Mouse (Mus musculus): ENCODE results near the gene Prkn. TPM values are rescaled to one million over a fixed set of nuclear protein-coding genes. Genes with fewer than 3 reads are reported as not detected.

Prkn gene
- polyA plus RNA-seq, 1 experiment from 2014 or later = 1.5 TPM

DNA sequence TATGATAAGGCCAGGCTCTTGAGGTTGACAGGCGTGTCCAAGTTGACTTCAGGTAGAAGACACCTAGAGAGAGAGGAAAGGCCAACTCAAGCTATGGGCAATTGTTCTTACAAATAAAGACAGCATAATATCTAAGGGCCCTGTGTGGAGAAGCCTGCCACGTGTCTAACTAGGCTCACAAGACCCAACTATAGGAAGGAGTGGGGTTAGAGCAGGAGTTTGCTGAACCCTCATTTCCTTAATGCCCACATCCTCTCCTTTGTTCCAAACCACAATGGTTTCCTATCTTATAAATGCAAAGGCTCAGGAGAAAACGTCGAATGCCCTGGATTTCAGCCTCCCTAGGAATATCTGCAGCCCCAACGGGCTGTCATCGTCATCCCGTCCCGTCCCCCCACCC is 1120.3 kb downstream of the Prkn start:
- Histone ChIP-seq H3K27ac (no peak overlapping the region), H3K4me2 (no peak overlapping the region), H3K36me3 (no peaks in the 10 kb centered on the region), H3K9me3 (0 out of 2 replicates have a peak, but pooled peaks cover 7% of the 10 kb centered on the region), H3K4me3 (replicated peaks) (no peak overlapping the region), H3K4me1 (replicated peaks) (peaks cover 5% of the 10 kb centered on the region; the same call in 1 of the 2 replicates), H3K9ac (replicated peaks) (no peak overlapping the region), H3K27me3 (no peaks in the 10 kb centered on the region; the same call in 1 of the 2 replicates)
- ATAC-seq (ENCODE audit: insufficient number of reproducible peaks, insufficient read depth, low FRiP score, low TSS enrichment, low read depth) = no peak
- 87% methylated on average over 8 of the region's 8 CpGs for WGBS

DNA sequence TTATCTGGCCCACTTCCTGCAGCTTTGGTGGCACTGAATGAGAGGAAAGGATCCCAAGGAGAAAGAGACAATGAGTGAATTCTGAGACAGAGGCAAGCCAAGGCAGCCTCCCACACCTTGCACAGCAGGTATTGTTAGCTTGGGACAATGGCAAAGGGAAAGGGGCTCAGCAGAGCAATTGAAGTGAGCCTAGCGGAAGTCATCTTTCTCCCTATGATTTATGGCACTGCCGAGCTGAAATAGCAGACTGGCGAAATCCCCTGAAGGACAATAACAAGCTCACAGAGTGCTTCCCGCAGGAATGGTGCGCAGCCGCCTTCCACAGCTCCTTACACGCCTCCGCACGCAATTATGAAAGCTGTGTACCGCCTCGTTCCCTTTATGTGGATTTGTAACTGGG is 1122.6 kb downstream of the Prkn start:
- WGBS = 50% methylated on average over 11 of the region's 11 CpGs
- peaks cover 17% of the 10 kb centered on the region; the same call in 1 of the 2 replicates for H3K9me3 ChIP-seq
- H3K36me3 ChIP-seq = no peaks in the 10 kb centered on the region
- H3K4me2 ChIP-seq = peak overlapping the region; percentile 28; the same call in 1 of the 2 replicates
- H3K4me1 ChIP-seq (replicated peaks) = peaks cover 11% of the 10 kb centered on the region; the same call in 1 of the 2 replicates
- H3K4me3 ChIP-seq (replicated peaks) = no peak overlapping the region
- H3K27ac ChIP-seq = no peak overlapping the region
- no peaks in the 10 kb centered on the region for H3K27me3 ChIP-seq
- no peak for ATAC-seq (ENCODE audit: insufficient number of reproducible peaks, insufficient read depth, low FRiP score, low TSS enrichment, low read depth)
- H3K9ac ChIP-seq (replicated peaks) = peak overlapping the region; percentile 28; the same call in 1 of the 2 replicates

DNA sequence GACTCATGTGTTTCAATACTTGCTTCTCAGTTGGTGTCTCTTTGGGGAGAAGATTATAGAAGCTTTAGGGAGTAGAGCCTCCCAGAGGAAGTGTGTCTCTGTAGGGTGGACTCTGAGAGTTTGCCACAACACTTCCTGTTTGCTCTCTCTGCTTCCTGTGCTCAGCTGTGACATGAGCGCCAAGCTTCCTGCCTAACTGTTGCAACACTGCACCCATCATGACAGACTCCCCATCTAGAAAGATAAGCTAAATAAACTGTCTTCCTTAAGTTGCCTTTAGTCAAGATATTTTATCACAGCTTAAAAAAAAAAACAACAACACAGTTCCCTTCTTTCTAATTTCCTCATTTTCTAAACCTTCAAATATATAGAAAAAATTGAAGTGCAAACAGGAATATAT is 1130.0 kb downstream of the Prkn start:
- peaks cover 10% of the 10 kb centered on the region; the same call in 1 of the 2 replicates for H3K9me3 ChIP-seq
- WGBS = 82% methylated on average over 1 of the region's 1 CpGs

GRCm38 (mm10) chr17:11972550-11972949 is 1132.4 kb downstream of the Prkn start:
- ATAC-seq (ENCODE audit: insufficient number of reproducible peaks, insufficient read depth, low FRiP score, low TSS enrichment, low read depth) = 0 out of 2 replicates have a peak, but pooled peaks have one; percentile 61
- Histone ChIP-seq H3K4me1 (replicated peaks) (peaks cover 14% of the 10 kb centered on the region), H3K27ac (no peak overlapping the region), H3K4me3 (replicated peaks) (no peak overlapping the region), H3K36me3 (no peaks in the 10 kb centered on the region), H3K9ac (replicated peaks) (no peak overlapping the region), H3K4me2 (peak overlapping the region; percentile 35), H3K9me3 (peaks cover 2% of the 10 kb centered on the region; the same call in 1 of the 2 replicates), H3K27me3 (peaks cover 34% of the 10 kb centered on the region)
- 7% methylated on average over 9 of the region's 9 CpGs for WGBS

More for the DNA sequence above, 1130.0 kb downstream of the Prkn start:
- ATAC-seq (ENCODE audit: insufficient number of reproducible peaks, insufficient read depth, low FRiP score, low TSS enrichment, low read depth) = no peak
- peaks cover 14% of the 10 kb centered on the region for H3K27me3 ChIP-seq
- no peak overlapping the region for H3K9ac ChIP-seq (replicated peaks)
- H3K4me2 ChIP-seq = no peak overlapping the region
- H3K36me3 ChIP-seq = no peaks in the 10 kb centered on the region
- no peak overlapping the region for H3K27ac ChIP-seq
- no peak overlapping the region for H3K4me3 ChIP-seq (replicated peaks)
- peaks cover 20% of the 10 kb centered on the region for H3K4me1 ChIP-seq (replicated peaks)

DNA sequence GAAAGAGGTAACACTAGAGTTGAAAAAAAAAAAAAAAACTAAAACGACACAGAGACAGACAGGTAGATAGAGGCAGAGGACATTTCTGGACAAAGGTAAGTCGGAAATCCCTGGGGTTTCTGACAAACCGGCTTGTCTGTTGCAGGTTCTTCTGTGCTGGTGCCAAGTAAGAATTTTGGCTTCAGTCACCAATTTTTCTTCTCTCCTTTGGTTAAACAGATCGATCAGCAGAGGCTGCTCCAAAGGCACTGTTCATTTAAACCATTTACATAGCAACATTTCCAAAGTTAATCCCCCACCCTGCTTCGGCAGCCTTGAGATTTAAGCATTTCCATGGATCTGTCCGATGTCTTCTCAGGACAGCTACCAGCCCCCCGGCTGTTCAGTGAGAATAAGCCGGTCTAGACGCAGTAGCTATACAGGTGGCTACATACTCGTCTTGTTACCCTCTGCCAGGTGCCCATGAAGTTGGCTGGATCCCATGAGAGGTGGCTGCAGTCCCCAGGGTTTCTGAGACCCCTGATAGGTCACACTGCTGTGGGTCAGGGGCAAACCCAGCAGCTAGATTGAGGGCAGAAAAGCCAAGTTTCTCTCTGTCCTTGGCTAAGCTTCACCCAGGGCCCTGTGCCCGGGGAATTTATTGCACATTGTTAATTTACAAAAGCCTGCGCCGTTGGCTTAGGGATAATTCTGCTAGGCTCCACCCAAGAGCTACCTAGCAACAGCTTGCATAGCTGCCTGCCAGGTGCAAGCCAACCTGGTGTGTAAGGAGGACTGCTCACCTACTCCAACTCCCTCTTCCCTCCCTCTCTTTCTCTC is 1133.0 kb downstream of the Prkn start:
- Histone ChIP-seq H3K9me3 (no peaks in the 10 kb centered on the region), H3K36me3 (no peaks in the 10 kb centered on the region), H3K9ac (replicated peaks) (no peak overlapping the region), H3K27ac (no peak overlapping the region), H3K27me3 (peaks cover 34% of the 10 kb centered on the region), H3K4me3 (replicated peaks) (no peak overlapping the region), H3K4me2 (no peak overlapping the region), H3K4me1 (replicated peaks) (peaks cover 18% of the 10 kb centered on the region)
- 51% methylated on average over 13 of the region's 13 CpGs for WGBS
- ATAC-seq (ENCODE audit: insufficient number of reproducible peaks, insufficient read depth, low FRiP score, low TSS enrichment, low read depth) = no peak

- Histone ChIP-seq H3K36me3 (no peaks in the 10 kb centered on the region), H3K27ac (no peak overlapping the region), H3K27me3 (peaks cover 41% of the 10 kb centered on the region), H3K9me3 (no peaks in the 10 kb centered on the region), H3K9ac (replicated peaks) (no peak overlapping the region), H3K4me1 (replicated peaks) (peaks cover 23% of the 10 kb centered on the region), H3K4me3 (replicated peaks) (no peak overlapping the region), H3K4me2 (no peak overlapping the region)
- 34% methylated on average over 7 of the region's 7 CpGs for WGBS
- ATAC-seq (ENCODE audit: insufficient number of reproducible peaks, insufficient read depth, low FRiP score, low TSS enrichment, low read depth) = no peak
Observed at GRCm38 (mm10) chr17:11975062-11975607, 1135.0 kb downstream of the Prkn start.

GRCm38 (mm10) chr17:11978260-11978821 is 1138.2 kb downstream of the Prkn start:
- WGBS = 26% methylated on average over 17 of the region's 17 CpGs
- peaks cover 38% of the 10 kb centered on the region for H3K27me3 ChIP-seq
- peak; percentile 48; the same call in 1 of the 2 replicates for ATAC-seq (ENCODE audit: insufficient number of reproducible peaks, insufficient read depth, low FRiP score, low TSS enrichment, low read depth)
- H3K36me3 ChIP-seq = no peaks in the 10 kb centered on the region
- H3K4me3 ChIP-seq (replicated peaks) = no peak overlapping the region
- peaks cover 14% of the 10 kb centered on the region for H3K4me1 ChIP-seq (replicated peaks)
- no peaks in the 10 kb centered on the region for H3K9me3 ChIP-seq
- H3K27ac ChIP-seq = no peak overlapping the region
- H3K9ac ChIP-seq (replicated peaks) = no peak overlapping the region
- no peak overlapping the region for H3K4me2 ChIP-seq

GRCm38 (mm10) chr17:11981666-11982065 is 1141.5 kb downstream of the Prkn start:
- H3K36me3 ChIP-seq = no peaks in the 10 kb centered on the region
- no peak for ATAC-seq (ENCODE audit: insufficient number of reproducible peaks, insufficient read depth, low FRiP score, low TSS enrichment, low read depth)
- H3K27me3 ChIP-seq = peaks cover 30% of the 10 kb centered on the region

DNA sequence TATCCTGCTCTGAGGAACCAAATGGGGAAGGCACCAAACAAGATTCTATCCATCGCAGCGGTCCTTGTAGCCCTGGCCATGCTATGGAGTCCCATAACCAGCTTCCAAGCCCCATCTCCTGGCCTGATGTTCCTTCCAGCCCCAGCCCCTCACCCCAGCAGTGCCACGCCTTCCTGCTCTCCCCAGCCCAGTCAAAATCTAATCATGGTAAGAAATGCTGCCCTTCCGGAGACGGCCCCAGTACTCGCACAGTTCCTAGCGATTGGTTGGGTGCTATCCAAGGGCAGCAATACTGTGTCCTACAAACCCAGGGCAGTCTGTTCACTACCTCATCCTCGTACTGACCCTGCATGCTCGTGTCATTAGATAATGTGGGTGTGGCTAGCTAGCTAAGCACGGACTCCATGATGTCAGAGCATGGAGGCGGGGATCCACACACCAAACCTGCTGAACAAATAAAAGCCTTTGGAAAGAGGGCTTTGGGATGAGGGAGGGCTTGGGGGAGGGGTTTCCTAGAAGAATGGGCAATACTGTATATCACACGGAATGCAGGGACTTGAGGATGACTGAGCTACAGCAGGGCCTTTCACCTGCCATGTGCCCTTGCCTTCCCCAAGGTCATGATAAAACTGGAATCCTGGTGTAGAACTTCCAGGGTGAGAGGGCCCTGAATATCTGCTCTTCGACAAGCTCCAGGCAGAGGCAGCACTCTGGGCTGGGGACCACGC is 1148.1 kb downstream of the Prkn start:
- Histone ChIP-seq H3K4me2 (no peak overlapping the region), H3K27ac (no peak overlapping the region), H3K9ac (replicated peaks) (no peak overlapping the region), H3K27me3 (peaks cover 49% of the 10 kb centered on the region), H3K4me1 (replicated peaks) (peaks cover 33% of the 10 kb centered on the region), H3K4me3 (replicated peaks) (no peak overlapping the region), H3K36me3 (no peaks in the 10 kb centered on the region), H3K9me3 (no peaks in the 10 kb centered on the region)
- WGBS = 75% methylated on average over 14 of the region's 14 CpGs
- no peak for ATAC-seq (ENCODE audit: insufficient number of reproducible peaks, insufficient read depth, low FRiP score, low TSS enrichment, low read depth)

More at GRCm38 (mm10) chr17:11981666-11982065, 1141.5 kb downstream of the Prkn start:
- Histone ChIP-seq H3K4me2 (no peak overlapping the region), H3K9me3 (no peaks in the 10 kb centered on the region), H3K4me1 (replicated peaks) (peaks cover 9% of the 10 kb centered on the region), H3K27ac (no peak overlapping the region), H3K9ac (replicated peaks) (no peak overlapping the region), H3K4me3 (replicated peaks) (no peak overlapping the region)
- WGBS = 63% methylated on average over 9 of the region's 9 CpGs

DNA sequence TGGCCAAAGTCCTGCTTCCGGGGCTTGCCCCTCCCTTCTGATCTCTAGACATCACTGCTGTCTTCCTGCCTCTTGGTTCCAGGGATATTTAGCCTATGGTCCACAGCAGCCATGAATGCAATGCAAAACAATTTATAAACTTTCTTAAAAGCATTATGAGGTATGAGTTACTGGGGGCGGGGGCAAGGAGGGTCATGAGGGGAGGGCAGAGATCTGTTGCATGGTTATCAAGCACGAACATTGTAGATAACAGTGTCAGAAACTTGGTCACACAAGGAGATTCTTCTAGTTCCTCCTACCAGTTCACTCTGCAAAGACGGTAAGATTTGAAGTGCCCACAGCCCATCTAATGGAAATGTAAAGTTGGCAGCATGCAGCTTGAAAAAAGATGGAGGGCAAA is 1149.1 kb downstream of the Prkn start:
- 85% methylated on average over 4 of the region's 4 CpGs for WGBS
- Histone ChIP-seq H3K27me3 (peaks cover 54% of the 10 kb centered on the region), H3K9me3 (no peaks in the 10 kb centered on the region), H3K27ac (no peak overlapping the region), H3K4me1 (replicated peaks) (peaks cover 33% of the 10 kb centered on the region), H3K4me3 (replicated peaks) (no peak overlapping the region), H3K9ac (replicated peaks) (no peak overlapping the region), H3K4me2 (no peak overlapping the region), H3K36me3 (no peaks in the 10 kb centered on the region)
- ATAC-seq (ENCODE audit: insufficient number of reproducible peaks, insufficient read depth, low FRiP score, low TSS enrichment, low read depth) = no peak

All from limb, embryonic 12.5 days (tissue).